ENCODE assay signal across 8 mouse cellular contexts in genomic region chr14:54253741-54254291, GRCm38 (mm10). TPM values are rescaled to one million over a fixed set of nuclear protein-coding genes. Genes with fewer than 3 reads are reported as not detected.
DNase-seq lines count a peak whose midpoint lies in the region; ATAC-seq lines count a peak whose summit lies in the region.

TSS of gene Dad1 (minus strand) at chr14:54254104.
TSS of gene Abhd4 (plus strand) at chr14:54254188.

- ATAC-seq in hematopoietic stem cell, adult 5-6 weeks (replicated peaks in 1 of 2; ENCODE audit: insufficient read depth in 1 of 2, low FRiP score in 2 of 2, low TSS enrichment in 1 of 2, low read depth in 1 of 2, poor library complexity in 2 of 2, severe bottlenecking in 2 of 2): peak; percentile 97 to 99
- ATAC-seq in lung, embryonic 16.5 days (ENCODE audit: low read depth): peak; percentile 100

- 0% methylated on average over 39 of the region's 39 CpGs for WGBS in lung, embryonic 16.5 days

- H3K9ac ChIP-seq in lung, embryonic 16.5 days (ENCODE audit: low read length): peak within 1 kb of the TSS; percentile 86

- peaks cover 46% of the 10 kb centered on the region for H3K4me1 ChIP-seq in lung, embryonic 16.5 days (replicated peaks; ENCODE audit: control insufficient read depth, insufficient read depth, low read length)

- no peaks in the 10 kb centered on the region for H3K9me3 ChIP-seq in lung, embryonic 16.5 days (ENCODE audit: control insufficient read depth, low read length)

- no peaks in the 10 kb centered on the region for H3K27me3 ChIP-seq in lung, embryonic 16.5 days (ENCODE audit: control insufficient read depth, insufficient read depth, low read depth, low read length)

- peak within 1 kb of the TSS; percentile 79 for H3K27ac ChIP-seq in lung, embryonic 16.5 days (ENCODE audit: low read length)

- H3K4me2 ChIP-seq in lung, embryonic 16.5 days (ENCODE audit: low read depth, low read length): peak within 1 kb of the TSS; percentile 80

- H3K4me3 ChIP-seq in lung, embryonic 16.5 days (ENCODE audit: low read length): peak within 1 kb of the TSS; percentile 86

- DNase-seq in MEL-GATA-1-ER (ENCODE audit: extremely low read depth, low read depth): peak; percentile 99
- DNase-seq in cerebellum, adult 8-10 months: peak; percentile 98
- peak; percentile 97 for DNase-seq in forelimb bud, embryonic 11.5 days (ENCODE audit: low read depth, low spot score)
- DNase-seq in layer of hippocampus, adult 9-10 months (ENCODE audit: low spot score): peak; percentile 90
- DNase-seq in ovary, postnatal 10 days (ENCODE audit: low spot score): peak; percentile 94
- DNase-seq in thymus, postnatal 10 days (ENCODE audit: low spot score in 2 of 2): peak; percentile 93 to 94

- no peaks in the 10 kb centered on the region for H3K36me3 ChIP-seq in lung, embryonic 16.5 days (ENCODE audit: control insufficient read depth, insufficient read depth, low read length)

RNA-seq across cellular contexts. Expression of gene Dad1, which starts in this region (rescaled TPM):
- 74.8 and 92.1 TPM in 2 replicates for total RNA-seq in hematopoietic stem cell, adult 5-6 weeks (2017)
- polyA plus RNA-seq in lung, embryonic 16.5 days (2015; fragmentation: Nextera tagmentation; extraction: Ambion mirVana): 430 and 439 TPM in 2 replicates

RNA-seq across cellular contexts. Expression of gene Abhd4, which starts in this region (rescaled TPM):
- 43.5 and 53.3 TPM in 2 replicates for total RNA-seq in hematopoietic stem cell, adult 5-6 weeks (2017)
- polyA plus RNA-seq in lung, embryonic 16.5 days (2015; fragmentation: Nextera tagmentation; extraction: Ambion mirVana): 61.5 and 67.0 TPM in 2 replicates

Comparison
In these comparisons a context has a peak if more than half of its experiments do, and no peak if none do; other contexts are left out.
1. Peak in every context shown above with its lines: DNase-seq, ATAC-seq, H3K4me3 ChIP-seq and H3K27ac ChIP-seq.